Mouse (Mus musculus) c-Kit-positive CD71-positive TER-119-positive erythroid progenitor cells, embryonic 14.5 days (primary cell): ENCODE data around the gene Ell.
A peak's percentile ranks its signal among the peaks of the same experiment; 100 is the strongest.
"Not testable (repeated sequence)": the region's sequence is repeated elsewhere in the genome, so short reads cannot be mapped to it uniquely, and the experiment has no call there.

Experiments used
- DNase-seq: peaks from one replicate; pipeline ENCODE4 v3.0.0-alpha.2; 2013; ENCODE audit warnings: low spot score

Ell gene

GRCm38 (mm10) chr8:70564696-70565235, 25.5 kb downstream of the Ell start:
- no peak for DNase-seq

- no peak for DNase-seq
These were observed 26.3 kb downstream of the Ell start for GRCm38 (mm10) chr8:70565561-70565960.

GRCm38 (mm10) chr8:70570360-70570759, 31.1 kb downstream of the Ell start:
- DNase-seq, result no peak

DNA sequence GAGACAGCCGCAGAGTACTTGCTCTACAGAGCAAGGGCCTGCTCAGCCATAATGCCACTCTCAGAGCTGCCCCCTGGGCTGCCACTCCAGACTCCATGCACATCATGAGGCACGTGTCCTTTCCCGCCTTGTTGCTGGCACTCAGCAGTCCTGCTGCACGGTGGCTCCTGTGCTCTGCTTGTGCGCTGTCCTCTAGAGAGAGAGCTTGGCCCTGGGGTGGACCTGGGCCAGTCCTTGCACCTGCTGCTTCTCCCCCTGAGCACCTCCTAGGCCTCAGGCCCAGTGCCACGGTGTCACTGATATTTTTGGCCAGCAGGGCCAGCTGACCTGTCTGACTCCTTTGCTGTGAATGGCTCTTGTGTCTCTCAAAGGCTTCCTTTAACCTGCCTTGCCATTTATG, 31.7 kb downstream of the Ell start:
- DNase-seq, result no peak

GRCm38 (mm10) chr8:70574302-70574701, 35.0 kb downstream of the Ell start:
- DNase-seq, result no peak

DNA sequence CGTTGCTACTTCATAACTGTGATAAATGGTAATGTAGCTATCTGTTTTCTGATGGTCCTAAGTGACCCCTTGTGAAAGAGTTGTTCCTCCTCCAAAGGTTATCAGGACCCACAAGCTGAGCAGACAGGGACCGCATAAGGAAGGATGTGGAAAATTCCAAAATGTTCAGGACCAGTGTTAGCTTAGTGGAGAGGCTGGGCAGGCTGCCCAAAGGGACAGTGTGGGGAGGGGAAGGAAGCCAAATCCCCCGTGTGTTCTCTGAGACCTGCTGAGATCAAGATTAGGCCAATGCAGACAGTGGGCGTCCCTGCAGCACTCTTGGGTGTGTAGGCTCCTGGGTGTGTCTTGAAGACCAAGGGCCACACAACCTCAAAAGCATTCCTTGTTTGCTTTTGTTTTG, 35.7 kb downstream of the Ell start:
- no peak for DNase-seq

- no peak for DNase-seq
These were observed 38.0 kb downstream of the Ell start for GRCm38 (mm10) chr8:70577207-70577606.

DNA sequence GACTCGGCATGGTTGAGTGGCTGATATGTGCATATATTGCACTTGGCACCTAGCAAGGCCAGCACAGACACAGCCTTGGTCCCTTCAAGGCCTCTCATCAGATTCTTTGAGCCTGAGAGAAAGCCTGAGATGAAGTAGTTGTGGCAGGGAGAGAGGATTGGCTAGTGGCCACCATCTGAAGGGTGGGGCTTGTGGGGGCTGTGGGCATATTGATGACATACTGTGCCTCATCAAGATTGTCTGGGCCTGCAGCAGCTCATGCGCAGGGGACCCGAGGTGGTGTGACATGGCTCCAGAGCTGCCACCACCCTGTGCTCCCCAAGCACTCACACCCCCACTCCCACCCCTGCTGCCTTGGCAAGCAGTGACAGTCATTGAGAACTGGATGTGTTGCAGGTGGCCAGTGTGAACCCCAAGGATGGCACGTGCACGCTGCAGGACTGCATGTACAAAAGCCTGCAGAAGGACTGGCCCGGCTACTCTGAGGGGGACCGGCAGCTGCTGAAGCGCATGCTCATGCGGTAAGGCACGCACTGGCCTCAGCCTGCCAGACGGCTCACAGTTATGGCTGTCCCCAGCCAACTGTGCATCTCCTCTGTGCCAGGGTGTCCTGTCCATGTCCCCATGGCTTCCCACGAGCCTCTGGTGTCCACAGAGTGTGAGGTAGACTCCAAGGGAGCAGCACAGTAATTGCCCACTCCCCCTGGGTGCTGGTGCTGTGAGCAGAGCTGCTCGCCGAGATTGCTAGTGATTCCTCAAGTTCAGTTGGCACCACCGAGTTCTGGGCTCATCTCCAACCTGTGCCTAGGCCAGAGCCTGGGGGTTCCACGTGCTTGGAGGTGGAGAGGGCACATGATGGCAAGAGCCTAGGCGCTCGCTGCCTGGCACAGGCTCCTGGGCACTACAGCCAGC, 44.5 kb downstream of the Ell start:
- DNase-seq, result no peak

GRCm38 (mm10) chr8:70584606-70585257, 45.5 kb downstream of the Ell start:
- DNase-seq, result no peak

DNA sequence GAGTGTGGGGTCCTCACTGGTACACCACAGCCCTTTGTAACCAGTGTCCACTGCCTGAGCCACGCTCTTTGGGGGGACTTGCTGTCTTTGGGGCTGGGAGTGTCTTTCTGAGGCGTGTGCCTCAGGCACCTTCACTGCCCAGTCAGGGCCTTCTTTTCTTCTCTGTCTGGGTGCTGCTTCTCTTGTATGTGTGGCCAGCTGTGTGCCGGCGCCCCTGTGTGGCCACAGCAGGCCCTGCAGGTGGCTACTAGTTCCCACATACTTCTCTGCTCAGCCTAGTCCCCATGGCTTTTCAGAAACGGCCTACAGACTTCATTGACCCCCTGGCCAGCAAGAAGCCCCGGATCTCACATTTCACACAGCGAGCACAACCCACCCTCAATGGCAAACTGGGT, 46.0 kb downstream of the Ell start:
- peak; percentile 44 for DNase-seq

- not testable (repeated sequence) for DNase-seq
These were observed 48.7 kb downstream of the Ell start for GRCm38 (mm10) chr8:70587955-70588354.

DNA sequence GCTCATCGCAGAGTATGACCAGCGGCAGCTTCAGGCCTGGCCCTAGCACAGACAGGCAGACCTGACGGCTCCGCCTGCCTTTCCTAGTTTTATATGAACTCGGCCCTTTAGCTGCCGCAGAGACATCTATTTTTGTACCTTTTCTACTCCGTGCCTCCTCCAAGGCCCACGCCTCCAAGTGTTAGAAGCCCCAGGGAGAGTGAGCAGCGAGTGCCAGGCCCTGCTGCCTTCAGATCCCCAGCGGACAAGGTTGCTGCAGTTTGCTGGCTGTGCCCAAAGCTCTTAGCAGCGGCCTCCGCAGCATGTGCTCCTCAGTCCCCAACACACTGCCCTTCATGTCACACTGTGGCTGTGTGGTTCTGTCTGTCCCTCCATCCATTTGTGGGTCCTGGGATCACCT, 52.3 kb downstream of the Ell start:
- no peak for DNase-seq

- no peak for DNase-seq
These were observed 53.9 kb downstream of the Ell start for GRCm38 (mm10) chr8:70593173-70593572.

- peak; percentile 89 for DNase-seq
These were observed 54.8 kb downstream of the Ell start, which contains the start of gene Isyna1 for GRCm38 (mm10) chr8:70593961-70594609. TSS of gene Isyna1 (plus strand) at chr8:70594373.

DNA sequence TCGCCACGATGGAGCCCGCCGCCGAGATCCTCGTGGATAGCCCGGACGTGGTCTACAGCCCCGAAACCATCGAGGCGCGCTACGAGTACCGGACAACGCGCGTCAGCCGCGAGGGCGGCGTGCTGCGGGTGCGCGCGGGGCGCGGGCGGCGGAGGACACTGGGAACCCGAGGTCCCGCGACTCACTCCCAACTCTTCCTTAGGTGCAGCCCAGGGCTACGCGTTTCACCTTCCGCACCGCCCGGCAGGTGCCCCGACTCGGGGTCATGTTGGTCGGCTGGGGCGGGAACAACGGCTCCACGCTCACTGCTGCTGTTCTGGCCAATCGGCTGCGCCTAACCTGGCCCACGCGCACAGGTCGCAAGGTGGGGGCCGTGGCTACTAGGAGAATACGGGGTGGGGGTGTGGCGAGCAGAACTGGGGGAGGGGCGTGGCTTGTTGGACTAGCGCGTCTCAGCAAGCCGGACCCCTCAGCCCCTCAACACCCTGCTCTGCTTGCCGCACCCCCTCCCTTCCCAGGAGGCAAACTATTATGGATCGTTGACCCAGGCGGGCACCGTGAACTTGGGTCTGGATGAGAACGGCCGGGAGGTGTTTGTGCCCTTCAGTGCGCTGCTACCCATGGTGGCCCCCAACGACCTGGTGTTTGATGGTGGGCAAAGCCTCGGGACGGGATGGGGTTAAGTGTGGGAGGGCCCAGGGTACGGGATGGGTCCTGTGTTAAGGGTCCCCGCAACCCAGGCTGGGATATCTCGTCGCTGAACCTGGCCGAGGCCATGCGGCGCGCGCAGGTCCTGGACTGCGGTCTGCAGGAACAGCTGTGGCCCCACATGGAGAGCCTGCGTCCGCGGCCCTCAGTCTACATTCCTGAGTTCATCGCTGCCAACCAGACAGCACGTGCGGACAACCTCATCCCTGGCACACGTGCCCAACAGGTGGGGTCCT, 55.6 kb downstream of the Ell start:
- peak; percentile 31 for DNase-seq

DNA sequence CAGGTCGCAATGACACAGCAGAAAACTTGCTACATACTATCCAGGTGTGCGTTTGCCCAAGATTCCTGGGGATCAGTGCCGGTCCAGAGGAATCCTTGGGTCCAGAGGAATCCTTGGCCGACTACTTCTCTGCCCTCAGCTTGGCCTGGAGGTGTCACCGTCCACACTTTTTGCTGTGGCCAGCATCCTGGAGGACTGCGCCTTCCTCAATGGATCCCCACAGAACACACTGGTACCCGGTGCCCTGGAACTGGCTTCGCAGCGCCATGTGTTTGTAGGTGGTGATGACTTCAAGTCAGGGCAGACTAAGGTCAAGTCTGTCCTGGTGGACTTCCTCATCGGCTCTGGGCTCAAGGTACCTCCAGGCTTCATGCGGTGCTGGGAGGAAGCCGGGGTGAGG, 56.6 kb downstream of the Ell start:
- no peak for DNase-seq

DNA sequence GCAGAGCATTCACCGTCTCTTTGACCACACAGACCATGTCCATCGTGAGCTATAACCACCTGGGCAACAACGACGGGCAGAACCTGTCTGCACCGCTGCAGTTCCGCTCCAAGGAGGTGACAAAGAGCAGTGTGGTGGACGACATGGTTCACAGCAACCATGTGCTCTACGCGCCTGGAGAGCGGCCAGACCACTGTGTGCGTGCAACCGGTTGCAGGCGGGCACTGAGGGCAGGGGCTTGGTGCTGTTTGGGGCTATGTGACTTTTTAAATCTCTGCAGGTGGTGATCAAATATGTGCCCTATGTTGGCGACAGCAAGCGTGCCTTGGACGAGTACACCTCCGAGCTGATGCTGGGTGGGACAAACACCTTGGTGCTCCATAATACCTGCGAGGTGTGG, 57.0 kb downstream of the Ell start:
- DNase-seq, result no peak

DNA sequence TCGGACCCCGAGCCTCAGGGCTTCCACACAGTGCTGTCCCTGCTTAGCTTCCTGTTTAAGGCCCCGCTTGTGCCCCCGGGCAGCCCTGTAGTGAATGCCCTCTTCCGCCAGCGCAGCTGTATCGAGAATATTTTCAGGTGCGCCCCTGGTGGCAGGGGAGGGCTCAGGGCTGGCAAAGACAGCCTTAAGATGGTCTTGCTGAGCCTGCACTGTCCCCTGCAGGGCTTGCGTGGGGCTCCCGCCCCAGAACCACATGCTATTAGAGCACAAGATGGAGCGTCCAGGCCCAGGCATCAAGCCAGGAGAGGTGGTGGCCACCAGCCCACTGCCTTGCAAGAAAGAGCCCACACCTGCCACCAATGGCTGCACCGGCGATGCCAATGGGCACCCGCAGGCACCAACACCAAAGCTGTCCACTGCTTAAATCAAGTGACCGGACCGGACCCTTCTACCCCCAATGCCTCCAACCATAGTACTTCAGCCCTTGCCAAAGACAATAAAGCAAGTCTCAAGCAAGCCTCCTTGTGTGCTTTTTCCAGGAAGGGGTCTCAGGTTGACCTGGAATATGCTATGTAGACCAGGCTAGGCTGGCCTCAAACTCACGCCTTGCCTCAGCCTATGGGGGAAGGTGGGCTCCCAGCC, 57.6 kb downstream of the Ell start:
- no peak for DNase-seq

DNA sequence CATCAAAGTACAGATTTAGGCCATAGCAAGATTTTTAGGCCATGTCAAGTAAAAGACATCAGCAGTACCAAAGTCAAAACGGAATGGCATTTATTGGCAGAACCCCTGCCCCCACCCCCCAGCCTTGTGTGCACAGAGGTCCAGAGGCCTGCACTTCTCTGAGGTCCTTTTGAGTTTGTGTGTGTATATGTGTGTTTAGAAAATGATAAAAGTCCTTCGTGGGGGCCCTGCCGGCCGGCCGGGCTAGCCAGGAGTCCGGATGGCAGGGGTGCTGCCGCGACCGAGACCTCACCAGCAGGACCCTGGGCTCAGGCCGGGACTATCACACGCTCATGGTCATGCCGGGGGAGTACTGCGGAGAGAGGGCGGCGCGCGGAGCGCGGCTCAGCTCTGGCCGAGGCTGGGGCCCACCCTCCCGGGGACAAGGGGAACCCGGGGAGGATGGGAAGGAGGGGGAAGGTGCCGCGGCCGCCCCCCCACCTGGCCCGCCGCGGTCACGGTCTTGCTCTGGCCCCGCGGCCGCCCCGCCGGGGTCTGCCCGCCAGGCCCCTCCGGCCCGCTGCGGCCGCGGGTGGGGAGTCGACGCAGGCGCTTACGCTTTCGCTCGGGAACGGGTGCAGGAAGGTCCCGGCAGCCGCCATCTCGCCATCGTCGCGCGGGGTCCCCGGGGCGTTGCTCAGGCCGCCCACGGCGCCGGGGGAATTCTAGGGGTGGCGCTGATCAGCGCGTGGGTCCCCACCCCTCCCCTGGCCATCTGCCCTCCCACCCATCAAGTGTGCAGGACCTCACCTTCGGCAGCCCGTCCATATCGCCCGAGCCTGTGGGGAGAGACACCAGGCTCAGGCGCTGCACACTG, 58.4 kb downstream of the Ell start:
- DNase-seq, result no peak

DNA sequence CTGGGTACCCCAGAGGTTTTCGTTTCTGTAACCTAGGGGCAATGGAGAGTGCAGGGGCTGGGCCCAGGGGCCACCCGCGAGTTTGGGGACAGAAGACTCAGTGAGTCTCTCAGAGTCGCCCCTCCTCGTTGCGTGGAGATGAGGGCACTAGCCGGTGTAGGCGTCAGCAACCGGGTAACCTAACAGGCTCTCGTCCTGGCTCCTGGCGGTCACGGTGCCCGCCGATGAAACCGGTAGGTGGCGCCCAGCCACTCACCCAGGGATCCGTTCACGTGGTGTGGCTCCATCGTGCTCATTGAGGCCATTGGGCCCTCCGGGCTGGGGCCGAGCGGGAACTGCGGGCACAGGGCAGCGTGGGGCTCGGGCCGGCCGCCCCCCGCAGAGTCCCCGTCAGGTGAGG, 59.0 kb downstream of the Ell start:
- peak; percentile 37 for DNase-seq
